Mouse (Mus musculus) splenic B cell, adult 2 months (primary cell): ENCODE measurements around the gene Tent4a.
"Not testable (repeated sequence)": the region's sequence is repeated elsewhere in the genome, so short reads cannot be mapped to it uniquely, and the experiment has no call there.

Source experiments
- DNase-seq: peaks from one replicate; pipeline ENCODE4 v3.0.0-alpha.2; 2011; ENCODE audit warnings: low read depth, low spot score
- H3K27me3 ChIP-seq: 2 replicates; pipeline ENCODE4 v1.6.1; 2012; ENCODE audit warnings: mild to moderate bottlenecking, low read length, moderate library complexity, mixed read lengths; ENCODE audit not compliant: control insufficient read depth, poor library complexity, insufficient read depth, severe bottlenecking
- H3K36me3 ChIP-seq: 2 replicates; pipeline ENCODE4 v1.6.1; 2012; ENCODE audit warnings: mild to moderate bottlenecking, low read length, moderate library complexity, mixed read lengths; ENCODE audit not compliant: control insufficient read depth, poor library complexity, insufficient read depth, severe bottlenecking

The Tent4a gene

GRCm38 (mm10) chr13:69534334-69534653 is at the start of gene Tent4a:
Gene Tent4a, minus strand, starts transcription at chr13:69534617.
- Histone ChIP-seq H3K36me3 (no peaks in the 10 kb centered on the region), H3K27me3 (no peaks in the 10 kb centered on the region)
- no peak for DNase-seq

- no peak for DNase-seq
- Histone ChIP-seq H3K36me3 (no peaks in the 10 kb centered on the region), H3K27me3 (no peaks in the 10 kb centered on the region)
Measured at GRCm38 (mm10) chr13:69583591-69583990, 49.2 kb upstream of the Tent4a start.

- H3K27me3 ChIP-seq, result no peaks in the 10 kb centered on the region
- no peaks in the 10 kb centered on the region for H3K36me3 ChIP-seq
- no peak for DNase-seq
Measured at GRCm38 (mm10) chr13:69582411-69582810, 48.0 kb upstream of the Tent4a start.

- H3K36me3 ChIP-seq, result no peaks in the 10 kb centered on the region
- H3K27me3 ChIP-seq, result no peaks in the 10 kb centered on the region
- DNase-seq, result no peak
Measured at GRCm38 (mm10) chr13:69577181-69577834, 42.9 kb upstream of the Tent4a start.

GRCm38 (mm10) chr13:69576676-69577075 is 42.3 kb upstream of the Tent4a start:
- H3K36me3 ChIP-seq, result no peaks in the 10 kb centered on the region
- DNase-seq, result no peak

GRCm38 (mm10) chr13:69572594-69572993 is 38.2 kb upstream of the Tent4a start:
- Histone ChIP-seq H3K36me3 (no peaks in the 10 kb centered on the region), H3K27me3 (no peaks in the 10 kb centered on the region)
- DNase-seq, result no peak

More at GRCm38 (mm10) chr13:69576676-69577075, 42.3 kb upstream of the Tent4a start:
- no peaks in the 10 kb centered on the region for H3K27me3 ChIP-seq

- DNase-seq, result no peak
- H3K36me3 ChIP-seq, result no peaks in the 10 kb centered on the region
- no peaks in the 10 kb centered on the region for H3K27me3 ChIP-seq
Measured at GRCm38 (mm10) chr13:69569201-69569600, 34.8 kb upstream of the Tent4a start.

GRCm38 (mm10) chr13:69565401-69565800 is 31.0 kb upstream of the Tent4a start:
- not testable (repeated sequence) for DNase-seq

GRCm38 (mm10) chr13:69564573-69564972 is 30.2 kb upstream of the Tent4a start:
- H3K27me3 ChIP-seq, result no peaks in the 10 kb centered on the region
- DNase-seq, result no peak
- H3K36me3 ChIP-seq, result no peaks in the 10 kb centered on the region

More at GRCm38 (mm10) chr13:69565401-69565800, 31.0 kb upstream of the Tent4a start:
- H3K27me3 ChIP-seq, H3K36me3 ChIP-seq: not testable (repeated sequence)

GRCm38 (mm10) chr13:69563905-69564304 is 29.5 kb upstream of the Tent4a start:
- Histone ChIP-seq H3K27me3 (no peaks in the 10 kb centered on the region), H3K36me3 (no peaks in the 10 kb centered on the region)
- DNase-seq, result no peak

- no peaks in the 10 kb centered on the region for H3K36me3 ChIP-seq
- H3K27me3 ChIP-seq, result no peaks in the 10 kb centered on the region
- DNase-seq, result no peak
Measured at GRCm38 (mm10) chr13:69562654-69563574, 28.5 kb upstream of the Tent4a start.

GRCm38 (mm10) chr13:69562004-69562403 is 27.6 kb upstream of the Tent4a start:
- no peak for DNase-seq
- no peaks in the 10 kb centered on the region for H3K27me3 ChIP-seq

GRCm38 (mm10) chr13:69559291-69559961 is 25.0 kb upstream of the Tent4a start:
- Histone ChIP-seq H3K36me3 (no peaks in the 10 kb centered on the region), H3K27me3 (no peaks in the 10 kb centered on the region)
- no peak for DNase-seq

More at GRCm38 (mm10) chr13:69562004-69562403, 27.6 kb upstream of the Tent4a start:
- H3K36me3 ChIP-seq, result no peaks in the 10 kb centered on the region

- H3K36me3 ChIP-seq, result no peaks in the 10 kb centered on the region
- H3K27me3 ChIP-seq, result no peaks in the 10 kb centered on the region
- DNase-seq, result no peak
Measured at GRCm38 (mm10) chr13:69558098-69558660, 23.8 kb upstream of the Tent4a start.
